Mouse (Mus musculus) neural tube, embryonic 14.5 days (tissue): ENCODE data around the gene Pten. TPM values are rescaled to one million over a fixed set of nuclear protein-coding genes. Genes with fewer than 3 reads are reported as not detected.
A peak's percentile ranks its signal among the peaks of the same experiment; 100 is the strongest.
"Not testable (repeated sequence)": the region's sequence is repeated elsewhere in the genome, so short reads cannot be mapped to it uniquely, and the experiment has no call there.

Source experiments
- ATAC-seq: fragments of 200-750 bp; cut with Nextera tagmentation; 2 replicates; pipeline ENCODE4 v1.8.0; 2017; ENCODE audit warnings: low read depth, mild to moderate bottlenecking, moderate TSS enrichment, moderate library complexity
- H3K27ac ChIP-seq: fragments of 300-500 bp; sonication (generic); 2 replicates; pipeline ENCODE4 v1.5.1; 2014; ENCODE audit warnings: low read depth, mild to moderate bottlenecking, control low read depth, low read length, moderate library complexity, mixed read lengths
- H3K27me3 ChIP-seq: fragments of 300-500 bp; sonication (generic); 2 replicates; pipeline ENCODE4 v1.6.1; 2014; ENCODE audit warnings: low read length; ENCODE audit not compliant: control insufficient read depth, insufficient read depth
- H3K36me3 ChIP-seq: fragments of 300-500 bp; sonication (generic); 2 replicates; pipeline ENCODE4 v1.6.1; 2014; ENCODE audit warnings: low read length, mixed read lengths; ENCODE audit not compliant: control insufficient read depth, insufficient read depth
- H3K4me1 ChIP-seq: fragments of 300-500 bp; sonication (generic); 2 replicates; pipeline ENCODE4 v1.6.1; 2014; ENCODE audit warnings: low read length; ENCODE audit not compliant: control insufficient read depth, insufficient read depth
- H3K4me2 ChIP-seq: fragments of 300-500 bp; sonication (generic); 2 replicates; pipeline ENCODE4 v1.6.1; 2014; ENCODE audit warnings: mild to moderate bottlenecking, low read depth, low read length, control low read depth
- H3K4me3 ChIP-seq: fragments of 300-500 bp; sonication (generic); 2 replicates; pipeline ENCODE4 v1.5.1; 2014; ENCODE audit warnings: low read depth, low read length, control low read depth, mixed read lengths
- H3K9ac ChIP-seq: fragments of 300-500 bp; sonication (generic); replicated peaks from 2 replicates; pipeline ENCODE4 v1.6.1; 2014; ENCODE audit warnings: low read depth, mild to moderate bottlenecking, control low read depth, low read length, mixed read lengths
- H3K9me3 ChIP-seq: fragments of 300-500 bp; sonication (generic); 2 replicates; pipeline ENCODE4 v1.6.1; 2016; ENCODE audit warnings: low read length; ENCODE audit not compliant: control insufficient read depth
- WGBS: fragments of 180-500 bp; shearing (Covaris S2); extraction: QIAGEN DNeasy Blood & Tissue Kit; methylation state at CpG from one replicate; pipeline ENCODE4 v1.1.7; 2014; 5-methylcytosine and 5-hydroxymethylcytosine counted together
- polyA plus RNA-seq: library from polyadenylated mRNA; unstranded; fragments of >200 nt; fragmentation: Nextera tagmentation; extraction: Ambion mirVana; gene quantifications from 2 replicates; pipeline ENCODE4 v1.2.1, GENCODE M21; 2014

Pten gene
- polyA plus RNA-seq, 1 experiment from 2014 or later, result 28.3 TPM

- no peaks in the 10 kb centered on the region for H3K9me3 ChIP-seq
- WGBS, result 2% methylated on average over 8 of the region's 8 CpGs
- no peak overlapping the region for H3K27ac ChIP-seq
- H3K4me3 ChIP-seq, result peak overlapping the region; percentile 93
- no peaks in the 10 kb centered on the region for H3K27me3 ChIP-seq
- H3K9ac ChIP-seq, result peak overlapping the region; percentile 78; the same call in 1 of the 2 replicates
- no peaks in the 10 kb centered on the region for H3K36me3 ChIP-seq
- peaks cover 27% of the 10 kb centered on the region for H3K4me1 ChIP-seq
- ATAC-seq, result no peak
- peak overlapping the region; percentile 89 for H3K4me2 ChIP-seq
Measured at GRCm38 (mm10) chr19:32759357-32760024, 2.2 kb downstream of the Pten start.

GRCm38 (mm10) chr19:32760499-32760898 is 3.2 kb downstream of the Pten start:
- Histone ChIP-seq H3K9me3 (no peaks in the 10 kb centered on the region), H3K4me2 (peak overlapping the region; percentile 89), H3K9ac (no peak overlapping the region; the same call in 1 of the 2 replicates), H3K27ac (no peak overlapping the region), H3K4me3 (peak overlapping the region; percentile 93), H3K27me3 (no peaks in the 10 kb centered on the region), H3K4me1 (peaks cover 17% of the 10 kb centered on the region; the same call in 1 of the 2 replicates), H3K36me3 (no peaks in the 10 kb centered on the region)
- ATAC-seq, result no peak
- 31% methylated on average over 6 of the region's 6 CpGs for WGBS

- no peak overlapping the region for H3K9ac ChIP-seq
- H3K4me3 ChIP-seq, result peak overlapping the region; percentile 93
- no peaks in the 10 kb centered on the region for H3K27me3 ChIP-seq
- no peak overlapping the region for H3K27ac ChIP-seq
- ATAC-seq, result no peak
- no peaks in the 10 kb centered on the region for H3K36me3 ChIP-seq
- no peaks in the 10 kb centered on the region for H3K9me3 ChIP-seq
- peaks cover 17% of the 10 kb centered on the region; the same call in 1 of the 2 replicates for H3K4me1 ChIP-seq
- H3K4me2 ChIP-seq, result peak overlapping the region; percentile 89
- 61% methylated on average over 4 of the region's 4 CpGs for whole genome bisulfite sequencing
Measured at GRCm38 (mm10) chr19:32761162-32761561, 3.9 kb downstream of the Pten start.

GRCm38 (mm10) chr19:32762493-32762892 is 5.2 kb downstream of the Pten start:
- H3K9ac ChIP-seq, result no peak overlapping the region
- no peaks in the 10 kb centered on the region for H3K27me3 ChIP-seq
- peaks cover 17% of the 10 kb centered on the region; the same call in 1 of the 2 replicates for H3K4me1 ChIP-seq
- 82% methylated on average over 4 of the region's 4 CpGs for WGBS
- ATAC-seq, result no peak
- H3K9me3 ChIP-seq, result no peaks in the 10 kb centered on the region
- no peaks in the 10 kb centered on the region for H3K36me3 ChIP-seq
- H3K4me2 ChIP-seq, result no peak overlapping the region; the same call in 1 of the 2 replicates
- no peak overlapping the region for H3K4me3 ChIP-seq
- H3K27ac ChIP-seq, result no peak overlapping the region

GRCm38 (mm10) chr19:32778411-32778810 is 21.1 kb downstream of the Pten start:
- H3K36me3 ChIP-seq, result no peaks in the 10 kb centered on the region
- H3K4me2 ChIP-seq, result no peak overlapping the region
- H3K27me3 ChIP-seq, result no peaks in the 10 kb centered on the region
- no peaks in the 10 kb centered on the region for H3K4me1 ChIP-seq
- no peak for ATAC-seq
- H3K27ac ChIP-seq, result no peak overlapping the region
- 45% methylated on average over 2 of the region's 2 CpGs for WGBS
- no peak overlapping the region for H3K9ac ChIP-seq
- H3K4me3 ChIP-seq, result no peak overlapping the region
- H3K9me3 ChIP-seq, result no peaks in the 10 kb centered on the region

- no peak overlapping the region for H3K4me3 ChIP-seq
- H3K27me3 ChIP-seq, result no peaks in the 10 kb centered on the region
- H3K4me2 ChIP-seq, result no peak overlapping the region
- H3K27ac ChIP-seq, result no peak overlapping the region
- H3K36me3 ChIP-seq, result no peaks in the 10 kb centered on the region
- no peaks in the 10 kb centered on the region for H3K4me1 ChIP-seq
- H3K9ac ChIP-seq, result no peak overlapping the region
- no peaks in the 10 kb centered on the region for H3K9me3 ChIP-seq
- ATAC-seq, result no peak
- WGBS, result 62% methylated on average over 3 of the region's 3 CpGs
Measured at GRCm38 (mm10) chr19:32779131-32779530, 21.8 kb downstream of the Pten start.

- Histone ChIP-seq H3K27me3 (no peaks in the 10 kb centered on the region), H3K27ac (no peak overlapping the region), H3K36me3 (no peaks in the 10 kb centered on the region), H3K4me3 (no peak overlapping the region), H3K9ac (no peak overlapping the region), H3K9me3 (no peaks in the 10 kb centered on the region), H3K4me2 (no peak overlapping the region), H3K4me1 (no peaks in the 10 kb centered on the region)
- ATAC-seq, result no peak
- WGBS, result 96% methylated on average over 5 of the region's 5 CpGs
Measured at GRCm38 (mm10) chr19:32781305-32782071, 24.2 kb downstream of the Pten start.

GRCm38 (mm10) chr19:32787388-32787787 is 30.1 kb downstream of the Pten start:
- 56% methylated on average over 4 of the region's 4 CpGs for WGBS
- not testable (repeated sequence) for H3K9me3 ChIP-seq, H3K27me3 ChIP-seq, H3K4me3 ChIP-seq, ATAC-seq, H3K27ac ChIP-seq, H3K36me3 ChIP-seq, H3K9ac ChIP-seq, H3K4me2 ChIP-seq
- peaks cover 20% of the 10 kb centered on the region; the same call in 1 of the 2 replicates for H3K4me1 ChIP-seq

GRCm38 (mm10) chr19:32788016-32788415 is 30.7 kb downstream of the Pten start:
- WGBS, result 94% methylated on average over 3 of the region's 3 CpGs
- not testable (repeated sequence) for H3K4me3 ChIP-seq, H3K4me2 ChIP-seq, H3K36me3 ChIP-seq, ATAC-seq, H3K9me3 ChIP-seq, H3K27me3 ChIP-seq, H3K9ac ChIP-seq, H3K27ac ChIP-seq
- peaks cover 23% of the 10 kb centered on the region; the same call in 1 of the 2 replicates for H3K4me1 ChIP-seq
